Mouse (Mus musculus): ENCODE measurements at regions not wholly inside any gene's neighbourhood (a gene's known extent, or its start where the extent isn't known, plus 50 kb on each side); places are given as distances from the start of the nearest gene placed in this dataset.

GRCm38 (mm10) chr19:32959844-32960195 is 202.5 kb downstream of the Pten start:
- Histone ChIP-seq H3K4me2 (replicated peaks) (no peak overlapping the region), H3K9ac (no peak overlapping the region), H3K4me1 (peaks cover 19% of the 10 kb centered on the region), H3K36me3 (no peaks in the 10 kb centered on the region), H3K27ac (no peak overlapping the region), H3K27me3 (peaks cover 5% of the 10 kb centered on the region; the same call in 1 of the 2 replicates), H3K9me3 (replicated peaks) (no peaks in the 10 kb centered on the region), H3K4me3 (no peak overlapping the region)
- no peak for ATAC-seq (ENCODE audit: low FRiP score)
- 45% methylated on average over 5 of the region's 5 CpGs for WGBS

GRCm38 (mm10) chr19:32960196-32960947 is 203.1 kb downstream of the Pten start:
- Histone ChIP-seq H3K27ac (no peak overlapping the region), H3K4me3 (no peak overlapping the region), H3K4me2 (replicated peaks) (no peak overlapping the region), H3K9ac (no peak overlapping the region), H3K9me3 (replicated peaks) (no peaks in the 10 kb centered on the region), H3K4me1 (peaks cover 19% of the 10 kb centered on the region), H3K27me3 (peaks cover 5% of the 10 kb centered on the region; the same call in 1 of the 2 replicates), H3K36me3 (no peaks in the 10 kb centered on the region)
- 57% methylated on average over 9 of the region's 9 CpGs for WGBS
- ATAC-seq (ENCODE audit: low FRiP score): no peak

GRCm38 (mm10) chr19:32961525-32961924 is 204.2 kb downstream of the Pten start:
- no peaks in the 10 kb centered on the region for H3K36me3 ChIP-seq
- H3K4me2 ChIP-seq (replicated peaks): no peak overlapping the region
- H3K4me1 ChIP-seq: peaks cover 12% of the 10 kb centered on the region
- no peak overlapping the region for H3K4me3 ChIP-seq
- H3K27ac ChIP-seq: no peak overlapping the region
- H3K27me3 ChIP-seq: peaks cover 5% of the 10 kb centered on the region; the same call in 1 of the 2 replicates
- no peak for ATAC-seq (ENCODE audit: low FRiP score)
- no peaks in the 10 kb centered on the region for H3K9me3 ChIP-seq (replicated peaks)
- no peak overlapping the region for H3K9ac ChIP-seq
- 80% methylated on average over 5 of the region's 5 CpGs for WGBS

GRCm38 (mm10) chr19:32963983-32964382 is 206.7 kb downstream of the Pten start:
- no peak for ATAC-seq (ENCODE audit: low FRiP score)
- Histone ChIP-seq H3K9ac (no peak overlapping the region), H3K27ac (no peak overlapping the region), H3K4me1 (peaks cover 4% of the 10 kb centered on the region; the same call in 1 of the 2 replicates), H3K36me3 (no peaks in the 10 kb centered on the region), H3K4me3 (no peak overlapping the region), H3K4me2 (replicated peaks) (no peak overlapping the region), H3K9me3 (replicated peaks) (no peaks in the 10 kb centered on the region), H3K27me3 (peaks cover under 1% of the 10 kb centered on the region; the same call in 1 of the 2 replicates)
- 33% methylated on average over 1 of the region's 1 CpGs for WGBS

GRCm38 (mm10) chr19:32965488-32965887 is 208.2 kb downstream of the Pten start:
- Histone ChIP-seq H3K4me1 (peaks cover 3% of the 10 kb centered on the region; the same call in 1 of the 2 replicates), H3K9me3 (replicated peaks) (no peaks in the 10 kb centered on the region), H3K4me2 (replicated peaks) (no peak overlapping the region), H3K27ac (no peak overlapping the region), H3K27me3 (no peaks in the 10 kb centered on the region), H3K9ac (no peak overlapping the region), H3K36me3 (no peaks in the 10 kb centered on the region), H3K4me3 (no peak overlapping the region)
- ATAC-seq (ENCODE audit: low FRiP score): no peak
- 67% methylated on average over 2 of the region's 2 CpGs for WGBS

GRCm38 (mm10) chr19:32969213-32969776 is 212.0 kb downstream of the Pten start:
- no peak overlapping the region for H3K4me3 ChIP-seq
- no peak overlapping the region for H3K9ac ChIP-seq
- H3K4me1 ChIP-seq: 0 out of 2 replicates have a peak, but pooled peaks cover 3% of the 10 kb centered on the region
- no peak for ATAC-seq (ENCODE audit: low FRiP score)
- WGBS: 30% methylated on average over 7 of the region's 7 CpGs
- H3K27ac ChIP-seq: no peak overlapping the region
- no peaks in the 10 kb centered on the region for H3K27me3 ChIP-seq
- H3K9me3 ChIP-seq (replicated peaks): no peaks in the 10 kb centered on the region
- no peaks in the 10 kb centered on the region for H3K36me3 ChIP-seq
- H3K4me2 ChIP-seq (replicated peaks): no peak overlapping the region

- 95% methylated on average over 6 of the region's 6 CpGs for WGBS
- Histone ChIP-seq H3K36me3 (no peaks in the 10 kb centered on the region), H3K9me3 (replicated peaks) (no peaks in the 10 kb centered on the region), H3K27me3 (no peaks in the 10 kb centered on the region), H3K4me1 (0 out of 2 replicates have a peak, but pooled peaks cover 3% of the 10 kb centered on the region), H3K27ac (no peak overlapping the region), H3K4me2 (replicated peaks) (no peak overlapping the region), H3K9ac (no peak overlapping the region), H3K4me3 (no peak overlapping the region)
- ATAC-seq (ENCODE audit: low FRiP score): no peak
Measured at GRCm38 (mm10) chr19:32972116-32972515, 214.8 kb downstream of the Pten start.

GRCm38 (mm10) chr19:32973130-32973529 is 215.8 kb downstream of the Pten start:
- no peak for ATAC-seq (ENCODE audit: low FRiP score)
- Histone ChIP-seq H3K27ac (no peak overlapping the region), H3K4me1 (0 out of 2 replicates have a peak, but pooled peaks cover 3% of the 10 kb centered on the region), H3K27me3 (no peaks in the 10 kb centered on the region), H3K36me3 (no peaks in the 10 kb centered on the region), H3K4me3 (no peak overlapping the region), H3K9ac (no peak overlapping the region), H3K9me3 (replicated peaks) (no peaks in the 10 kb centered on the region), H3K4me2 (replicated peaks) (no peak overlapping the region)
- WGBS: 87% methylated on average over 3 of the region's 3 CpGs

- Histone ChIP-seq H3K9me3 (replicated peaks) (no peaks in the 10 kb centered on the region), H3K4me3 (no peak overlapping the region), H3K4me1 (no peaks in the 10 kb centered on the region), H3K4me2 (replicated peaks) (no peak overlapping the region), H3K27ac (no peak overlapping the region), H3K27me3 (no peaks in the 10 kb centered on the region), H3K36me3 (no peaks in the 10 kb centered on the region), H3K9ac (no peak overlapping the region)
- ATAC-seq (ENCODE audit: low FRiP score): no peak
- WGBS: 88% methylated on average over 4 of the region's 4 CpGs
Measured at GRCm38 (mm10) chr19:32974778-32975240, 217.5 kb downstream of the Pten start.

- no peaks in the 10 kb centered on the region for H3K4me1 ChIP-seq
- H3K27ac ChIP-seq: no peak overlapping the region
- H3K9me3 ChIP-seq (replicated peaks): no peaks in the 10 kb centered on the region
- WGBS: 87% methylated on average over 5 of the region's 5 CpGs
- no peaks in the 10 kb centered on the region for H3K27me3 ChIP-seq
- no peak overlapping the region for H3K9ac ChIP-seq
- H3K4me3 ChIP-seq: no peak overlapping the region
- ATAC-seq (ENCODE audit: low FRiP score): no peak
- no peak overlapping the region for H3K4me2 ChIP-seq (replicated peaks)
- no peaks in the 10 kb centered on the region for H3K36me3 ChIP-seq
Measured at GRCm38 (mm10) chr19:32975303-32975702, 218.0 kb downstream of the Pten start.

GRCm38 (mm10) chr19:32976507-32976906 is 219.2 kb downstream of the Pten start:
- Histone ChIP-seq H3K4me1 (no peaks in the 10 kb centered on the region), H3K27me3 (no peaks in the 10 kb centered on the region), H3K36me3 (no peaks in the 10 kb centered on the region), H3K27ac (no peak overlapping the region), H3K9ac (no peak overlapping the region), H3K4me2 (replicated peaks) (no peak overlapping the region), H3K9me3 (replicated peaks) (no peaks in the 10 kb centered on the region), H3K4me3 (no peak overlapping the region)
- WGBS: 91% methylated on average over 7 of the region's 7 CpGs
- ATAC-seq (ENCODE audit: low FRiP score): no peak

- Histone ChIP-seq H3K4me2 (replicated peaks) (no peak overlapping the region), H3K4me3 (no peak overlapping the region), H3K9me3 (replicated peaks) (no peaks in the 10 kb centered on the region), H3K27ac (no peak overlapping the region), H3K9ac (no peak overlapping the region), H3K4me1 (no peaks in the 10 kb centered on the region), H3K27me3 (no peaks in the 10 kb centered on the region), H3K36me3 (no peaks in the 10 kb centered on the region)
- WGBS: 92% methylated on average over 7 of the region's 7 CpGs
- ATAC-seq (ENCODE audit: low FRiP score): no peak
Measured at GRCm38 (mm10) chr19:32978037-32978745, 220.9 kb downstream of the Pten start.

Data from hindbrain, embryonic 12.5 days (tissue).